Mouse (Mus musculus): ENCODE data around the gene Nsun5. TPM values are rescaled to one million over a fixed set of nuclear protein-coding genes. Genes with fewer than 3 reads are reported as not detected.

The Nsun5 gene
- total RNA-seq, 2 experiments from 2014 or later: 15.7 to 18.8 TPM

Small RNAs within 50 kb of the gene (microRNA-seq; reads per million reads assigned to microRNA genes)
- 0.34 to 0.74 reads per million in 2 experiments for gene Mir7033

Other genes with a start within 250 kb of the Nsun5 start
- gene Tbl2, start 220.3 kb upstream of the Nsun5 start, total RNA-seq (2021): 10 to 100 TPM; 30.1 to 30.7 TPM
- 10 to 100 TPM; 52.4 to 53.4 TPM for gene Bcl7b, start 201.7 kb upstream of the Nsun5 start, total RNA-seq (2021)
- 10 to 100 TPM; 64.5 to 72.0 TPM for gene Baz1b, start 182.7 kb upstream of the Nsun5 start, total RNA-seq (2021)
- gene Fzd9, start 118.7 kb upstream of the Nsun5 start, total RNA-seq (2021): 1 to 10 TPM; 6.5 to 7.2 TPM
- gene Fkbp6, start 19.9 kb upstream of the Nsun5 start, total RNA-seq (2021): under 1 TPM in 1 of 2 experiments, not detected in 1; 0.50 TPM
- not detected for gene Trim50, start 16.7 kb upstream of the Nsun5 start, total RNA-seq (2021)
- gene Pom121, start 24.6 kb downstream of the Nsun5 start, total RNA-seq (2021): 10 to 100 TPM; 51.6 to 51.7 TPM
- 10 to 100 TPM; 44.3 to 59.7 TPM for gene Hip1, start 175.2 kb downstream of the Nsun5 start, total RNA-seq (2021)
- gene Ccl26, start 193.6 kb downstream of the Nsun5 start, total RNA-seq (2021): not detected
- under 1 TPM; 0.46 to 0.50 TPM for gene Ccl24, start 203.1 kb downstream of the Nsun5 start, total RNA-seq (2021)